Mouse (Mus musculus) embryonic fibroblast, embryonic 13.5 days (primary cell): ENCODE data around the gene Igfbp6. TPM values are rescaled to one million over a fixed set of nuclear protein-coding genes. Genes with fewer than 3 reads are reported as not detected.
"Not testable (repeated sequence)": the region's sequence is repeated elsewhere in the genome, so short reads cannot be mapped to it uniquely, and the experiment has no call there.

Source experiments
- H3K27ac ChIP-seq: 2 replicates; pipeline ENCODE4 v1.5.1; 2012; ENCODE audit warnings: low read length, control low read depth, inconsistent platforms; ENCODE audit not compliant: insufficient read depth
- H3K4me1 ChIP-seq: 2 replicates; pipeline ENCODE4 v1.6.1; 2011; ENCODE audit warnings: low read length; ENCODE audit not compliant: control insufficient read depth, insufficient read depth
- H3K4me3 ChIP-seq: 2 replicates; pipeline ENCODE4 v1.5.1; 2011; ENCODE audit warnings: mild to moderate bottlenecking, control low read depth, low read length; ENCODE audit not compliant: insufficient read depth
- CTCF ChIP-seq: IDR thresholded peaks from 2 replicates; pipeline ENCODE4 v1.5.1; 2011; ENCODE audit warnings: mild to moderate bottlenecking, control low read depth, low read length, moderate library complexity, borderline replicate concordance; ENCODE audit not compliant: insufficient read depth
- POLR2A ChIP-seq: IDR thresholded peaks from 2 replicates; pipeline ENCODE4 v1.6.1; 2011; ENCODE audit warnings: low read depth, mild to moderate bottlenecking, control low read depth, low read length, moderate library complexity
- polyA plus RNA-seq: library from polyadenylated mRNA; stranded (reverse); fragments of >200 nt; gene quantifications from 2 replicates; pipeline ENCODE4 v1.2.4, GENCODE M21; 2011; ENCODE audit warnings: low read depth; ENCODE audit not compliant: missing spikeins, insufficient read length

Igfbp6 gene
- polyA plus RNA-seq, 1 experiment, result 43.0 TPM

DNA sequence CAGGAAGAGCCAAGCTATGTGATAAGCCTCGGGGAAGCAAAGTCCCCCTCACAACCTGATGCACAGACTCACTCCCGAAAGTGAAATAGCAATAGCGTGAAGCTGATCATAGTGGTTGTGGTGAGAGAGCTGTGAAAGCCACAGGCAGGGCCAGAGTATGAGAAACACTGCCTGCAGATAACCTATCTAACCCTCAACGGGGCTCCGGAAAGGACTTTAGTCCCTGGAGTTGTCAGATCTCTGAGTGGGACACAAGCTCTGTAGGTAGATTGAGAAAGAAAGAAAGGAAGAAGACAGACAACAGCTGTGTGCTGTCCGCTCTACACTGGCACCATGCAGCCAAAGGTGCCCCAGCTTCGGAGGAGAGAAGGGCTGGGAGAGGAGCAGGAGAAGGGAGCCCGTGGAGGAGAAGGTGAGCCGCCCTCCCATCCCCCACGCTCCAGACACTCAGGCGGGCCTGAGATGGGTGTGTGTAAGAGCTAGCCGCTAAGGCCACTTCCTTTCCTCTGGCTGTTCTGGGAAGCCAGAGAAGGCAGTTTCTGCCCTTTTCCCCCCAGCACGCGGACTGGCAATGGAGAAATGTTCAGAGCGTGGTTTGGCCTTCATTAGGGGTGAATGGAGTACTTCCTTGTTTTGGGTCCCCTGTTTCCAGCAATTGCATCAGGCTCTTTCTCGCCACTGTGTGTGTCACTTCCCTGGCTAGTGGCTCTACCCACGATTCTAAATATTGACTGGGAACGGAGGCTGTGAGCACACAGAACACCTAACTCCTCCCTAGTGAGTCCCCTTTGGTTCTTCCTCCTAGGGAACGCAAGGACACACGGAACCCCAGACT lies 6.4 kb downstream of the Igfbp6 start, which contains the start of gene Soat2:
Soat2 (plus strand) TSS at position 226 of the 835 bp plus-strand sequence.
- Histone ChIP-seq H3K4me1 (peaks cover 17% of the 10 kb centered on the region), H3K27ac (peak within 1 kb of the TSS; percentile 70), H3K4me3 (no peak within 1 kb of the TSS)
- TF ChIP-seq POLR2A (peak; percentile 49), CTCF (no peak)

- no peak overlapping the region for H3K4me3 ChIP-seq
- peaks cover 10% of the 10 kb centered on the region for H3K4me1 ChIP-seq
- H3K27ac ChIP-seq, result no peak overlapping the region
- no peak for TF ChIP-seq CTCF
Observed at GRCm38 (mm10) chr15:102152646-102153045, 8.5 kb downstream of the Igfbp6 start.

- not testable (repeated sequence) for H3K27ac ChIP-seq, H3K4me3 ChIP-seq
Observed at GRCm38 (mm10) chr15:102155006-102155405, 10.8 kb downstream of the Igfbp6 start.

GRCm38 (mm10) chr15:102156836-102157235 lies 12.7 kb downstream of the Igfbp6 start:
- TF ChIP-seq POLR2A (no peak), CTCF (no peak)
- H3K4me3 ChIP-seq, result no peak overlapping the region
- no peak overlapping the region for H3K27ac ChIP-seq
- no peaks in the 10 kb centered on the region for H3K4me1 ChIP-seq

More at GRCm38 (mm10) chr15:102155006-102155405, 10.8 kb downstream of the Igfbp6 start:
- not testable (repeated sequence) for H3K4me1 ChIP-seq

DNA sequence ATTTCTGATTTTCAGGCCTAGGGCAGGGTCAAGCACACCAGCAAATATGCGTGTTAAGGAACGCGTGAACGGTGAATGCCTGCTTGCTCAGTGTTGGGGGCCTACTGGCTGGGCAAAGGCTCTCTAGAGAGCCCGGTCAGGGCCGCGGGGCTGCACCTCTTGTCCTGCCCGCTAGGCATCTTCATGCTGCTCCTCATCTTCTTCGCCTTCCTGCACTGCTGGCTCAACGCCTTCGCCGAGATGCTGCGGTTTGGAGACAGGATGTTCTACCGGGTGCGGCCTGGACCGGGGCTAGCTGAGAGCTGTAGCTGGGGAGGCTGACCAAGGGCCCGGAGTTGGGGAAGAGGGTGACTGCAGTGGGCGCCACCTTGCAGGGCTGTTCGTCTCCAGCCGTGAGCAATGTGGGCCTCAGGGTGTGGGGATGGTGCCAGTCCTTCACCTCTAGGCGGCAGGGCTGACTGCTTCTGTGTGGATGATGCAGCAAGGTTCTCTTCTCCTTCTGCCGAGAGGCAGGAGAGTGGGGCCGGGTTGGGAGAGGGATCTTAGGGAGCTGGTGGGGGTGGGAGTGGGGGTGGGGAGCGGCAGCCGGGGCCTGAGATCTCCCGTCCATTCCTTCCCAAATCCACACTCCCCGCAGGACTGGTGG lies 16.4 kb downstream of the Igfbp6 start:
- no peak overlapping the region for H3K27ac ChIP-seq
- H3K4me1 ChIP-seq, result no peaks in the 10 kb centered on the region; the same call in 1 of the 2 replicates
- H3K4me3 ChIP-seq, result no peak overlapping the region
- TF ChIP-seq POLR2A, result no peak
- TF ChIP-seq CTCF, result no peak

DNA sequence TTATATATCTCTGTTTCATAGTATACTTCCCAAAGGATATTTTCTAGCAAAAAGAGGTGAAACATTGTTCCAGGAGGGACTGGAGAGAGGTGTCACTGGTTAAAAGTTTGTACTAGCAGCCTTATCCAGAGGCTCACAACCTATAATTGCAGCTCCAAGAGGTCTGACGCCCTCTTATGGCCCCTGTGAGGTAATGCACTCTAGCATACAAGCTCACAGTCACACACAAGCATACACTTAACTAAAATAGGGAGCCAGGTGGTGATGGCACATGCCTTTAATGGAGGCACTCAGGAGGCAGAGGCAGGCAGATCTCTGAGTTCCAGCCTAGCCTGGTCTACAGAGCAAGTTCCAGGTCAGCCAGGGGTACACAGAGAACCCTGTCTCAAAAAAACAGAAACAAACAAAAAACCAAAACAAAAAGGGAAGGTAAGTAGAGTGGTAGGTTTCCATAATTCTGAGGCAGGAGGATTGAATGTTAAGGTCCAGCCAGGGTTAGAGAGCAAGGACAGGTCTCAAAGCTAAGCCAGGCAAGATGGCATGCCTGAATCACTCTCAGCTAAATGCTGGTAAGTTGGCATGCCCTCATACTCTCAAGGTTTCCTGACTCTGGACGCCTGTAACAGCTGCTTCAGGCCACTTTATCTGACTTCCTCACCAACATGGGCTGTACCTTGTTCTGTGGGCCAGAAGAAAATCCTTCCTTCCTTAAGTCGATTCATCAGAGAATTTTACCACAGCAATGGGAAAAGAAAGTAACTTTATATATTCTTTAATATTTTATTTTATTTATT lies 19.9 kb downstream of the Igfbp6 start:
- Histone ChIP-seq H3K27ac (no peak overlapping the region), H3K4me3 (no peak overlapping the region), H3K4me1 (peaks cover 17% of the 10 kb centered on the region)
- TF ChIP-seq POLR2A, result no peak

DNA sequence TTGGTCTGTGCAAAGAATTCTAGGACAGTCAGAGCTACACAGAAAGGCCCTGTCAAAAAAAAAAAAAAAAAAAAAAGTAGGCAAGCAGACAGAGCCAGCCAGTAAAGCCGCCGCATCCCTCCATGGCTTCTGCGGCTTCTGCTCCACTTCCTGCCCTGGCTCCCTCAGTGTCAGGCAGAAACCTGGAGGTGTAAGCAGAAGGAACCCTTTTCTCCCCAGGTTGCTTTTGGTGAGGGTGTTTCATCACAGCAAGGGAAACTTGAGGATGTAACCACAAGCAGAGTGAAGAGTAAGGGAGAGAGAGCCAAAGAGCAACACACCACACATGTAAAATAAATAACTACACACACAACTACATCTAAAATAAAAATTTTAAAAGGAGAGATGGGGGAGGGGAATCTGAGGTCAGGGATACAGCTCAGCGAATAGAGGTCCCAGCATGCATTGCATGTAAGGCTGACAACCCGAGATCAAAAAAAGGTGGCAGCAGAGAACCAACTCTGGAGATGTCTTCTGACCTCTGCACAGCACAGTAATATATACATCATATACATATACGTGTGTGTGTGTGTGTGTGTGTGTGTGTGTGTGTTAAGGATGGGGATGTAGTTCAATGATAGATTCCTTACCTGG lies 21.4 kb downstream of the Igfbp6 start:
- no peak for TF ChIP-seq CTCF
- TF ChIP-seq POLR2A, result no peak
- Histone ChIP-seq H3K4me3 (no peak overlapping the region), H3K4me1 (peaks cover 17% of the 10 kb centered on the region), H3K27ac (no peak overlapping the region)

DNA sequence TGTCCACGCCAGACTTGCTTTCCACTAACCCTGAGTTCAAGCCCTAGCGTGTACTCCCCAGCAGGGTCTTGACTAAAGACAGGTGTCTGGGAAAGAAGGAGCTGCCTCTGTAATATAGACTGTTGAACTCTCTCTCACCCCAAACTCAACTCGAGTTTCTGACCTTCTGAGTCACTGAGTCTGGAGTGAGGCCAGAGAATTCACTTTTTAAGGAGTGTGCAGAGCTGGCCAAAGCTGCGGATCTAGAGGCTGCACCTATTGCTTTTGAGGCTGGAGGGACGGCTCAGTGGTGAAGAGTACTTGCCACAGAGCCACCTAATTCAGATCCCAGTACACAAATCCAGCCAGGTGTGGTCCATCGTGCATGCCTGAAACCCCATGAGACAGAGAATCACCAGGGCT lies 23.5 kb downstream of the Igfbp6 start:
- peak overlapping the region; percentile 83 for H3K27ac ChIP-seq
- no peak for TF ChIP-seq POLR2A
- TF ChIP-seq CTCF, result no peak
- no peak overlapping the region for H3K4me3 ChIP-seq
- peaks cover 17% of the 10 kb centered on the region for H3K4me1 ChIP-seq

- no peak overlapping the region for H3K27ac ChIP-seq
- no peak for TF ChIP-seq CTCF
- no peak for TF ChIP-seq POLR2A
- no peak overlapping the region for H3K4me3 ChIP-seq
- H3K4me1 ChIP-seq, result peaks cover 17% of the 10 kb centered on the region
Observed at GRCm38 (mm10) chr15:102169064-102169463, 24.9 kb downstream of the Igfbp6 start.

DNA sequence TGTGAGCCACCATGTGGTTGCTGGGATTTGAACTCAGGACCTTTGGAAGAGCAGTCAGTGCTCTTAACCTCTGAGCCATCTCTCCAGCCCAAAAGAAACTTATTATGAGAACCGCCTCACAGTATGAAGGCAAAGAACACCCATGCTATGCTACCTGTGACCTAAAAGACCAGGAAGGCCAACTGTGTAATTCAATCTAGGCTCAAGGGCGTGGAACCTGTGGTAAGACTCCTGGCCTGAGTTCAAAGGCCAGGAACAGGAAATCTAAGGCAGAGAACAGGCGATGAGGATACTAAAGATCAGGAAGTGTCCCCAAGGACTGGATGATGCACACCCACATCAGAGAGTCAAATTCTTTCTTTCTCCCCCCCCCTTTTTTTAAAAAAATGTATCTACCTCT lies 29.4 kb downstream of the Igfbp6 start:
- H3K4me3 ChIP-seq, result no peak overlapping the region
- no peak overlapping the region for H3K27ac ChIP-seq
- H3K4me1 ChIP-seq, result peaks cover 1% of the 10 kb centered on the region
- no peak for TF ChIP-seq POLR2A
- TF ChIP-seq CTCF, result no peak
